Mouse (Mus musculus): ENCODE measurements around the gene Cd6. TPM values are rescaled to one million over a fixed set of nuclear protein-coding genes. Genes with fewer than 3 reads are reported as not detected.

Cd6 gene
- polyA plus RNA-seq, 1 experiment from 2014 or later = not detected

- H3K27ac ChIP-seq = no peak overlapping the region
- no peaks in the 10 kb centered on the region for H3K9me3 ChIP-seq (replicated peaks)
- ATAC-seq = no peak
- H3K9ac ChIP-seq = no peak overlapping the region
- 56% methylated on average over 9 of the region's 9 CpGs for WGBS (ENCODE audit: insufficient replicate concordance)
- no peak overlapping the region for H3K4me2 ChIP-seq
- no peaks in the 10 kb centered on the region; the same call in 1 of the 2 replicates for H3K27me3 ChIP-seq (replicated peaks)
- H3K36me3 ChIP-seq = no peaks in the 10 kb centered on the region
- no peak overlapping the region for H3K4me3 ChIP-seq
- H3K4me1 ChIP-seq = no peaks in the 10 kb centered on the region
Observed at GRCm38 (mm10) chr19:10790323-10790722, 39.5 kb downstream of the Cd6 start.

DNA sequence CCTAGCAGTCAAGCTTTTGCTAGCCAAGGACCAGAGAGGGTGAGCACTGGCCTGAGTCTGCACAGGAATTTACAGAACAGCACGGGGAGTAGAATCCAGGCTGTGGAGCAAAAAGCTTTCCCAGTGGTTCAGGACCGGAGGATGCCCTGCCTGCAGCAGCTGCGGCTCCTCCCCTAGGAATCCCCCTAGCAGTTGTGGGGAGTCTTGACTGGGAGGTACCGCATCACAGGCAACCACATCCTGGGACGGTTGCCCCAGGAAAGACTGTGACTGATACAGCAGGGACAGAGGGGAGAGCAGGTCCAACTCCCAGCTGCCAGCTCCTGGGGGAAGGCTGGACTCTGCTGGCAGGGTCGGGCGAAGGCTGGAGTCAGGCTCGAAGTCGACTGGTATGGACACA, 41.6 kb downstream of the Cd6 start:
- 54% methylated on average over 9 of the region's 9 CpGs for WGBS (ENCODE audit: insufficient replicate concordance)
- Histone ChIP-seq H3K27ac (no peak overlapping the region), H3K4me1 (no peaks in the 10 kb centered on the region), H3K4me3 (no peak overlapping the region), H3K4me2 (no peak overlapping the region), H3K36me3 (no peaks in the 10 kb centered on the region), H3K27me3 (replicated peaks) (no peaks in the 10 kb centered on the region; the same call in 1 of the 2 replicates), H3K9me3 (replicated peaks) (no peaks in the 10 kb centered on the region), H3K9ac (no peak overlapping the region)
- no peak for ATAC-seq

GRCm38 (mm10) chr19:10787406-10787805, 42.5 kb downstream of the Cd6 start:
- H3K27ac ChIP-seq = no peak overlapping the region
- no peaks in the 10 kb centered on the region; the same call in 1 of the 2 replicates for H3K27me3 ChIP-seq (replicated peaks)
- H3K4me1 ChIP-seq = no peaks in the 10 kb centered on the region
- no peaks in the 10 kb centered on the region for H3K9me3 ChIP-seq (replicated peaks)
- H3K9ac ChIP-seq = no peak overlapping the region
- no peaks in the 10 kb centered on the region for H3K36me3 ChIP-seq
- no peak for ATAC-seq
- 55% methylated on average over 4 of the region's 4 CpGs for WGBS (ENCODE audit: insufficient replicate concordance)
- no peak overlapping the region for H3K4me2 ChIP-seq
- H3K4me3 ChIP-seq = no peak overlapping the region

- ATAC-seq = no peak
- WGBS (ENCODE audit: insufficient replicate concordance) = 61% methylated on average over 6 of the region's 6 CpGs
- H3K4me2 ChIP-seq = no peak overlapping the region
- no peak overlapping the region for H3K27ac ChIP-seq
- no peaks in the 10 kb centered on the region for H3K4me1 ChIP-seq
- no peaks in the 10 kb centered on the region; the same call in 1 of the 2 replicates for H3K27me3 ChIP-seq (replicated peaks)
- H3K9me3 ChIP-seq (replicated peaks) = no peaks in the 10 kb centered on the region
- no peaks in the 10 kb centered on the region for H3K36me3 ChIP-seq
- H3K4me3 ChIP-seq = no peak overlapping the region
- H3K9ac ChIP-seq = no peak overlapping the region
Observed at GRCm38 (mm10) chr19:10786753-10787152, 43.1 kb downstream of the Cd6 start.

DNA sequence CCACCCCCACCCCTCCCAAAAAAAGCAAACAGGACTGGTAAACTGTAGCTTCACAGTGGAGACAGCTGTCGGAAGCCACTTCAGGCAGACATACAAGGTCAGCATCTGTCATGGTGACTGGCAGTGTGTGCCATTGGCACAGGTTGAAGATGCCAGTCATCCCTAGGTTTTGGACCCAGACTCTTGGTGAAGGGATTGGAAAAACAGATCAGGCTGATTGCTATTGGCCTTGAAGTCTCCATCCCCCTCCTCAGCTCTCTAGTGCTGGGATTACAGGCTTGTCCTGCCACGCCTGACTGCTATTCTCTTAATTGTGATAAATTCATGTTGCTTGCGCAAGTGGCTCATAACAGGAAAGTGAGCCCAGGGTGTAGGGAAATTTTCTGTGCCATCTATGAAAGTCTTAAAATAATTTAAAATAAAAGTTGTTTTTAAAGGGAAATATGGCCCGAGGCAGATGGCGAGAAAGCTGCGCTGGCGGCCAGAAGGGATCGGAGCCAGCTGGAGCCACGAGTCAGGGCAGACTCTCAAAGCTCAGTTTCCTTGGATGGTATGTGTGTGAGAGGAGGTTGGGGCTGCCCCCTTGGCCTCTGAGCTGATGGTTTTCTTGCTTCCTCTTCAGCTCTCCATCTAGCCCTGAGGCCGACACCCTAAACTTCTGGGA, 44.9 kb downstream of the Cd6 start:
- H3K27me3 ChIP-seq (replicated peaks) = no peaks in the 10 kb centered on the region; the same call in 1 of the 2 replicates
- no peak overlapping the region for H3K9ac ChIP-seq
- H3K4me1 ChIP-seq = no peaks in the 10 kb centered on the region
- no peak for ATAC-seq
- no peak overlapping the region for H3K27ac ChIP-seq
- no peak overlapping the region for H3K4me2 ChIP-seq
- WGBS (ENCODE audit: insufficient replicate concordance) = 78% methylated on average over 10 of the region's 10 CpGs
- no peak overlapping the region for H3K4me3 ChIP-seq
- no peaks in the 10 kb centered on the region for H3K9me3 ChIP-seq (replicated peaks)
- no peaks in the 10 kb centered on the region for H3K36me3 ChIP-seq

- H3K9me3 ChIP-seq (replicated peaks) = no peaks in the 10 kb centered on the region
- 46% methylated on average over 3 of the region's 3 CpGs for WGBS (ENCODE audit: insufficient replicate concordance)
- no peak overlapping the region for H3K9ac ChIP-seq
- H3K27ac ChIP-seq = no peak overlapping the region
- H3K27me3 ChIP-seq (replicated peaks) = no peaks in the 10 kb centered on the region; the same call in 1 of the 2 replicates
- no peak overlapping the region for H3K4me2 ChIP-seq
- no peak overlapping the region for H3K4me3 ChIP-seq
- ATAC-seq = no peak
- no peaks in the 10 kb centered on the region for H3K4me1 ChIP-seq
- H3K36me3 ChIP-seq = no peaks in the 10 kb centered on the region
Observed at GRCm38 (mm10) chr19:10784061-10784460, 45.8 kb downstream of the Cd6 start.

DNA sequence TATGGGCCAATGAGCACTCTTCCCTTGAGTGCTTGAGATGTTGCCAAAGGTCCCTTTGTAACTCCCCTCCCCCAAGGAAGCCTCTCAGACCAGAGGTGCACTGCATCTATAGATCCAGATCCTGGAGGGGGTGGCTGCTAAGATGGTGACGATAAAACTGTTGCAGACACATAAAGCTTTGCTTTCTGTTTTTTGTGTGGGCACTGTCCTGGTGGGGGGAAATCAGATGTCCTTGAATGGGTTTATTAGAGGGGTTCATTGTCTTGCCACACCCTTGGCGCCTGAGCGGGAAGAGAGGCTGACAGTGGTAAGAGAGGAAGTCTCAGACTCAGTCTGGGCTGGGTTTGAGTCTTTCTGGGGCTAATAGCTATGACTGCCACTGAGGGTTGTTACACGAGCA, 46.7 kb downstream of the Cd6 start:
- no peak for ATAC-seq
- WGBS (ENCODE audit: insufficient replicate concordance) = 51% methylated on average over 4 of the region's 4 CpGs
- no peaks in the 10 kb centered on the region for H3K4me1 ChIP-seq

GRCm38 (mm10) chr19:10781641-10782040, 48.2 kb downstream of the Cd6 start:
- no peaks in the 10 kb centered on the region; the same call in 1 of the 2 replicates for H3K27me3 ChIP-seq (replicated peaks)
- 67% methylated on average over 4 of the region's 4 CpGs for WGBS (ENCODE audit: insufficient replicate concordance)
- H3K4me2 ChIP-seq = no peak overlapping the region

More for the DNA sequence above, 46.7 kb downstream of the Cd6 start:
- Histone ChIP-seq H3K9ac (no peak overlapping the region), H3K9me3 (replicated peaks) (no peaks in the 10 kb centered on the region), H3K27ac (no peak overlapping the region), H3K27me3 (replicated peaks) (no peaks in the 10 kb centered on the region; the same call in 1 of the 2 replicates), H3K4me2 (no peak overlapping the region), H3K4me3 (no peak overlapping the region), H3K36me3 (no peaks in the 10 kb centered on the region)

GRCm38 (mm10) chr19:10776906-10777305, 53.0 kb downstream of the Cd6 start:
- Histone ChIP-seq H3K9me3 (replicated peaks) (no peaks in the 10 kb centered on the region), H3K4me1 (no peaks in the 10 kb centered on the region), H3K4me3 (no peak overlapping the region), H3K4me2 (no peak overlapping the region), H3K27me3 (replicated peaks) (peaks cover 4% of the 10 kb centered on the region; the same call in 1 of the 2 replicates), H3K27ac (no peak overlapping the region), H3K36me3 (no peaks in the 10 kb centered on the region), H3K9ac (no peak overlapping the region)
- WGBS (ENCODE audit: insufficient replicate concordance) = 77% methylated on average over 4 of the region's 4 CpGs
- ATAC-seq = no peak

More at GRCm38 (mm10) chr19:10781641-10782040, 48.2 kb downstream of the Cd6 start:
- Histone ChIP-seq H3K9ac (no peak overlapping the region), H3K27ac (no peak overlapping the region), H3K9me3 (replicated peaks) (no peaks in the 10 kb centered on the region), H3K4me1 (no peaks in the 10 kb centered on the region), H3K36me3 (no peaks in the 10 kb centered on the region), H3K4me3 (no peak overlapping the region)
- ATAC-seq = no peak

DNA sequence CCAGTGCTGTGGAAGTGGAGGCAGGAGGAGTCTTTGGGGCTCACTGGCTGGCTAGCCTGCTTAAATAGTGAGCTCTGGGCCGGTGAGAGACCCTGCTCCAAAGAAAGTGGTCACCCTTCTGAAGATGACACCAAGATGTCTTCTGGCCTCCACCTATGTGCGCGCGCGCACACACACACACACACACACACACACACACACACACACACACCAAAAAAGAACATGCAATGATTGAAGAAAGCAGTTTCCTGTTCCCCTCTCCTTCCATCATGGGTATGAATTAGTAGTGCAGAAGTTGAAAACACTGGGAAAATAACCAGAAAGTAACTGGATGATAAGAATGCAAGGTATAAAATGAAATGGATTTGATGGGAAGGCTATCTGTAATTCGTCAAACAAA, 55.7 kb downstream of the Cd6 start:
- H3K4me3 ChIP-seq = no peak overlapping the region
- H3K9ac ChIP-seq = no peak overlapping the region
- H3K27me3 ChIP-seq (replicated peaks) = 0 out of 2 replicates have a peak, but pooled peaks cover 4% of the 10 kb centered on the region
- H3K9me3 ChIP-seq (replicated peaks) = no peaks in the 10 kb centered on the region
- no peak overlapping the region for H3K4me2 ChIP-seq
- H3K36me3 ChIP-seq = no peaks in the 10 kb centered on the region
- 80% methylated on average over 6 of the region's 6 CpGs for WGBS (ENCODE audit: insufficient replicate concordance)
- no peak for ATAC-seq
- no peak overlapping the region for H3K27ac ChIP-seq
- no peaks in the 10 kb centered on the region for H3K4me1 ChIP-seq

DNA sequence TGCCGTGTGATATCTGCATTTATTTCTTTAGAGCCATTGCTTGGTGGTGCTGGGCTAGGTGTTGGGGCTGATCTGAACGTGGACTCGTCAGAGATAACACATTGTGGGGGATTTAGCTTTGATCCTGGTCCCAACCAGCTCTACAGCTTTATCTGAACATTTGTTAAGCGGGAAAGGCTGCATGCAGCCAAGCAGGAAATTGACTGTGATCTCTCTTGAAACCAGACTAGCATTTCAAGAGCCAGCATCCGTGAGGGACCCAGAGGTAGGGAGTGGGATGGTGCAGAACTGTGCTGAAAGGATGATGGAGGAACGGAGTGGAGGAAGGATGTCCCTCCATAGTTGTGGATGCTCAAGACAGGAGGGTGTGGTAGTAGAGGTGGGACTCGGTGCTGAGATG, 56.5 kb downstream of the Cd6 start:
- H3K27me3 ChIP-seq (replicated peaks) = 0 out of 2 replicates have a peak, but pooled peaks cover 4% of the 10 kb centered on the region
- ATAC-seq = no peak
- H3K4me2 ChIP-seq = no peak overlapping the region
- H3K27ac ChIP-seq = no peak overlapping the region
- 46% methylated on average over 7 of the region's 7 CpGs for WGBS (ENCODE audit: insufficient replicate concordance)
- no peaks in the 10 kb centered on the region for H3K4me1 ChIP-seq
- no peak overlapping the region for H3K9ac ChIP-seq
- no peaks in the 10 kb centered on the region for H3K9me3 ChIP-seq (replicated peaks)
- no peaks in the 10 kb centered on the region for H3K36me3 ChIP-seq
- no peak overlapping the region for H3K4me3 ChIP-seq

DNA sequence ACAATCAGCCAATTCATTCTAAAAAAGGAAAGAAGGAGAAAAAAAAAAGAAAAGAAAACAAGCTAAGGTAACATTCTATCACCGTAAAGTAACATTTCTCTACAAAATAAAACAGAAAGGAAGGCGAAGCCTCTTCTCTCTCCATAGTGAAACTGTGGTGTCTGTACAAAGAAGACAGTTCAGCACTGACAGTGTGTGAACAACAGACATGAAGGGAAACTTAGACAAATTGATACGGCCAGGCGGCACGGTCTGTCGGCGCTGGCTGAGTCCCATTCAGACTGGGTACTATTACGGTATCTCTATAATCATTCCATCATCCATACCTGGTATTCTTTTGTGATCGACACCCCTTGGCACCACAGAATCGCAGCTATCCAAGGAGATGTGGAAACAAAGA, 57.0 kb downstream of the Cd6 start:
- ATAC-seq = no peak
- WGBS (ENCODE audit: insufficient replicate concordance) = 76% methylated on average over 10 of the region's 10 CpGs
- Histone ChIP-seq H3K27ac (no peak overlapping the region), H3K4me3 (no peak overlapping the region), H3K9ac (no peak overlapping the region), H3K27me3 (replicated peaks) (0 out of 2 replicates have a peak, but pooled peaks cover 4% of the 10 kb centered on the region), H3K4me2 (no peak overlapping the region), H3K36me3 (no peaks in the 10 kb centered on the region), H3K4me1 (no peaks in the 10 kb centered on the region), H3K9me3 (replicated peaks) (no peaks in the 10 kb centered on the region)

All from liver, embryonic 12.5 days (tissue).